In genomic region chr13:51424647-51425046, GRCm38 (mm10) we compare ENCODE assay signal across 10 mouse cellular contexts. TPM values are rescaled to one million over a fixed set of nuclear protein-coding genes. Genes with fewer than 3 reads are reported as not detected.
DNase-seq lines count a peak whose midpoint lies in the region; ATAC-seq and TF ChIP-seq lines count a peak whose summit lies in the region.
"Had no signal": no experiment of that assay in that cellular context is flagged by ENCODE, and none has a peak within 500 bp of the region (broad histone marks: within the 10 kb centered on the region; RNA-seq: fewer than 3 reads in every experiment).

No protein-coding gene starts in this region.

- 14% methylated on average over 5 of the region's 5 CpGs for WGBS in limb, embryonic 14.5 days

- peak in 1 of 2 experiments; percentile 59 for DNase-seq in layer of hippocampus, adult 2 months (ENCODE audit: low spot score in 2 of 2)
- no peak for DNase-seq in layer of hippocampus, adult 9-11 months
- peak; percentile 76 for DNase-seq in Muller cell, postnatal 12 days (ENCODE audit: inconsistent ontology term)
- peak; percentile 45 to 74 for DNase-seq in cerebellum, postnatal 25 days
- peak; percentile 65 to 77 for DNase-seq in heart, postnatal 36 days
- peak; percentile 60 for DNase-seq in limb, embryonic 14.5 days (ENCODE audit: low spot score)
- DNase-seq in naive thymus-derived CD4-positive, alpha-beta T cell, adult 2 months (ENCODE audit: low read depth): peak; percentile 59
- DNase-seq in layer of hippocampus, postnatal 36 days: no peak

- no peak overlapping the region for H3K9ac ChIP-seq in limb, embryonic 14.5 days (ENCODE audit: low read depth, low read length, severe bottlenecking)
- H3K9ac ChIP-seq: neural tube, embryonic 12.5 days had no signal

- H3K9me3 ChIP-seq in limb, embryonic 14.5 days (ENCODE audit: control insufficient read depth, low read length): no peaks in the 10 kb centered on the region
- H3K9me3 ChIP-seq: neural tube, embryonic 12.5 days had no signal

- H3K27me3 ChIP-seq in limb, embryonic 14.5 days (ENCODE audit: control insufficient read depth, insufficient read depth, low read length): no peaks in the 10 kb centered on the region
- H3K27me3 ChIP-seq: neural tube, embryonic 12.5 days had no signal

- peak overlapping the region; percentile 15; the same call in 1 of the 2 replicates for H3K27ac ChIP-seq in layer of hippocampus, adult 2 months
- no peak overlapping the region for H3K27ac ChIP-seq in limb, embryonic 14.5 days (replicated peaks; ENCODE audit: low read depth, low read length)
- H3K27ac ChIP-seq: neural tube, embryonic 12.5 days had no signal

- TF ChIP-seq CTCF in layer of hippocampus, adult 2 months (conservative IDR thresholded peaks at IDR 0.05): peak; percentile 92

- no peak for TF ChIP-seq POLR2A in limb, embryonic 14.5 days (IDR thresholded peaks at IDR 0.05; ENCODE audit: borderline replicate concordance, extremely low read depth, insufficient read depth, insufficient read length)

- no peak overlapping the region for H3K4me2 ChIP-seq in limb, embryonic 14.5 days (replicated peaks; ENCODE audit: low read depth, low read length, severe bottlenecking)
- H3K4me2 ChIP-seq: neural tube, embryonic 12.5 days had no signal

- 0 out of 2 replicates have a peak, but pooled peaks cover 3% of the 10 kb centered on the region for H3K4me1 ChIP-seq in limb, embryonic 14.5 days (ENCODE audit: control insufficient read depth, insufficient read depth, low read length)
- H3K4me1 ChIP-seq: neural tube, embryonic 12.5 days had no signal

- H3K4me3 ChIP-seq in layer of hippocampus, adult 2 months: no peak overlapping the region
- no peak overlapping the region for H3K4me3 ChIP-seq in limb, embryonic 14.5 days (replicated peaks; ENCODE audit: low read length)
- H3K4me3 ChIP-seq: erythroblast, embryonic 14.5 days; neural tube, embryonic 12.5 days had no signal

- intact Hi-C loops in heart, postnatal 36 days (cut with DNase I): loop anchor here (1.0 to 5.0 kb wide), 2 partner anchors 193 to 475 kb away; no protein-coding TSS in a partner anchor

- ATAC-seq in limb, embryonic 14.5 days (ENCODE audit: low FRiP score, low read depth): no peak

- peaks cover 39% of the 10 kb centered on the region for H3K36me3 ChIP-seq in limb, embryonic 14.5 days (ENCODE audit: control insufficient read depth, insufficient read depth, low read length)
- H3K36me3 ChIP-seq: neural tube, embryonic 12.5 days had no signal

RNA-seq across cellular contexts. Expression of gene S1pr3, which starts 16.2 kb away (rescaled TPM):
- 1 to 10 TPM; 5.2 to 5.4 TPM for total RNA-seq in layer of hippocampus, adult 2 months (2021)
- total RNA-seq in heart, postnatal 36 days (2021): 10 to 100 TPM; 12.6 to 13.8 TPM
- polyA plus RNA-seq in limb, embryonic 14.5 days (2012; rRNA removed): 74.0 and 96.9 TPM in 2 replicates
- polyA plus RNA-seq in limb, embryonic 14.5 days (2014; fragmentation: Nextera tagmentation; extraction: Ambion mirVana): 113 and 135 TPM in 2 replicates
- total RNA-seq in layer of hippocampus, postnatal 36 days (2021): 1 to 10 TPM; 5.5 to 6.0 TPM

Comparison
In these comparisons a context has a peak if more than half of its experiments do, and no peak if none do; other contexts are left out.
1. DNase-seq: peak in Muller cell, postnatal 12 days (single experiment), cerebellum, postnatal 25 days (2 of 2), heart, postnatal 36 days (2 of 2), limb, embryonic 14.5 days (single experiment) and naive thymus-derived CD4-positive, alpha-beta T cell, adult 2 months (single experiment); none in layer of hippocampus, adult 9-11 months (single experiment) and layer of hippocampus, postnatal 36 days (0 of 2).